Mouse (Mus musculus) hindbrain, embryonic 11.5 days (tissue): ENCODE results near the gene Vstm2a. TPM values are rescaled to one million over a fixed set of nuclear protein-coding genes. Genes with fewer than 3 reads are reported as not detected.

ENCODE experiments used
- ATAC-seq: fragments of 200-750 bp; cut with Nextera tagmentation; 2 replicates; pipeline ENCODE4 v1.8.0; 2017; ENCODE audit warnings: mild to moderate bottlenecking, moderate TSS enrichment, moderate library complexity; ENCODE audit not compliant: low FRiP score
- DNase-seq: peaks from one replicate; pipeline ENCODE4 v3.0.0-alpha.2; 2015; ENCODE audit warnings: low spot score
- H3K27ac ChIP-seq: fragments of 300-500 bp; sonication (generic); 2 replicates; pipeline ENCODE4 v1.5.1; 2014; ENCODE audit warnings: mild to moderate bottlenecking, low read depth, low read length
- H3K27me3 ChIP-seq: fragments of 300-500 bp; sonication (generic); 2 replicates; pipeline ENCODE4 v1.6.1; 2014; ENCODE audit warnings: mild to moderate bottlenecking, low read length, moderate library complexity, mixed read lengths; ENCODE audit not compliant: control insufficient read depth, insufficient read depth
- H3K36me3 ChIP-seq: fragments of 300-500 bp; sonication (generic); 2 replicates; pipeline ENCODE4 v1.6.1; 2014; ENCODE audit warnings: mild to moderate bottlenecking, low read length, moderate library complexity, mixed read lengths; ENCODE audit not compliant: control insufficient read depth, insufficient read depth
- H3K4me1 ChIP-seq: fragments of 300-500 bp; sonication (generic); replicated peaks from 2 replicates; pipeline ENCODE4 v1.6.1; 2014; ENCODE audit warnings: low read length, mixed read lengths; ENCODE audit not compliant: control insufficient read depth, insufficient read depth
- H3K4me2 ChIP-seq: fragments of 300-500 bp; sonication (generic); replicated peaks from 2 replicates; pipeline ENCODE4 v1.6.1; 2014; ENCODE audit warnings: mild to moderate bottlenecking, low read depth, low read length
- H3K4me3 ChIP-seq: fragments of 300-500 bp; sonication (generic); 2 replicates; pipeline ENCODE4 v1.5.1; 2014; ENCODE audit warnings: low read depth, low read length
- H3K9ac ChIP-seq: fragments of 300-500 bp; sonication (generic); 2 replicates; pipeline ENCODE4 v1.6.1; 2014; ENCODE audit warnings: low read depth, low read length
- H3K9me3 ChIP-seq: fragments of 300-500 bp; sonication (generic); 2 replicates; pipeline ENCODE4 v1.6.1; 2016; ENCODE audit warnings: low read length; ENCODE audit not compliant: control insufficient read depth
- WGBS: fragments of 180-500 bp; shearing (Covaris S2); extraction: QIAGEN DNeasy Blood & Tissue Kit; methylation state at CpG from one replicate; pipeline ENCODE4 v1.1.7; 2014; 5-methylcytosine and 5-hydroxymethylcytosine counted together
- polyA plus RNA-seq: library from polyadenylated mRNA; unstranded; fragments of >200 nt; fragmentation: Nextera tagmentation; extraction: Ambion mirVana; gene quantifications from 2 replicates; pipeline ENCODE4 v1.2.1, GENCODE M21; 2014

Vstm2a gene
- 4.3 and 5.5 TPM in 2 replicates for polyA plus RNA-seq

DNA sequence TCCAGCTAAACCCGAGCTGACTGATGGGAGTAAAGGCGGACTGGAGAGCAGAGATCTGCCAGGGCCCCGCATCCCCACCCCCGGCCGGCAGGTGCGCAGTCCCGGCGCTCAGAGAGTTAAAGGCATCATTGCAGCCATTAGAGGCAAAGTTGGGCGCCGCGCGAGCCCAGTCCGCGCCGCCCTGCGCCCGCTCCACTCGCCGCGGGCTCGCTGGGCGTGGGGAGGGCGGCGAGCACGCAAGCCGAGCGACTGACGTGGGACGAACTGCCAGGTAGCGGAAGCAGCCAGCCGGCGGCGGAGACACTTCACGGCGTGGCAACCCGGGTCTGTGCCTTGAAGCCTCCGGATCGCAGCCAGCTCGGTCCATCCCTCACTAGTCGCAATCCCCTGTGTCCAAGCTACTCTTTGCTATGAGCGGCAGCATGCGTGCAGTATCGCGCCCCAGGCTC, at the start of gene Vstm2a:
Gene Vstm2a, plus strand, starts transcription at position 252 of the 449 bp plus-strand sequence.
- WGBS, result 1% methylated on average over 44 of the region's 44 CpGs
- peak within 1 kb of the TSS; percentile 87 for H3K4me2 ChIP-seq
- peak within 1 kb of the TSS; percentile 49 for H3K9ac ChIP-seq
- peak; percentile 81 for ATAC-seq
- H3K27me3 ChIP-seq, result peaks cover 26% of the 10 kb centered on the region
- H3K4me1 ChIP-seq, result no peaks in the 10 kb centered on the region
- H3K36me3 ChIP-seq, result no peaks in the 10 kb centered on the region
- DNase-seq, result peak; percentile 74
- peak within 1 kb of the TSS; percentile 49 for H3K4me3 ChIP-seq
- no peaks in the 10 kb centered on the region for H3K9me3 ChIP-seq
- no peak within 1 kb of the TSS for H3K27ac ChIP-seq

DNA sequence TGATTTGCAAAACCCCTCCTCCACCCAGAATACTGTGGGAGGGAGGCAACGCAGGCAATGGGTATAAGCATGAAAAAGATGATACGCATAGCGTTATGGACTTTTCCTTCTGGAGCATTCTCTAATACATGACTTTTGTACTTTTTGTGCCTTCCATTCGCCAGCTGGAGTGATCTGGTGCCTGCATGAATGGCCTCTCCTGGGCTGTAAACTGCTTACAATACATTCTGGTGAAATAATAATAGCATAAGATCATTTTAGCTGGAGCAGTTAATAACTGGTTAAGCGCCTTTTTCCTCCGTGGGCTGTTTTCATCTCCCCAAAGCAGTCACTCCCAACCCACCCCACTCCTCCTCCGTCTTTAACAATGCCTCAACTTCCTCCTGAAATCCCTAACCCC, 513 bp upstream of the Vstm2a start:
- H3K4me1 ChIP-seq, result no peaks in the 10 kb centered on the region
- peaks cover 26% of the 10 kb centered on the region for H3K27me3 ChIP-seq
- DNase-seq (no peak), ATAC-seq (no peak)
- H3K9ac ChIP-seq, result peak overlapping the region; percentile 49; the same call in 1 of the 2 replicates
- H3K4me3 ChIP-seq, result peak overlapping the region; percentile 49
- H3K9me3 ChIP-seq, result no peaks in the 10 kb centered on the region
- no peak overlapping the region for H3K27ac ChIP-seq
- 29% methylated on average over 7 of the region's 7 CpGs for WGBS
- H3K4me2 ChIP-seq, result peak overlapping the region; percentile 87
- H3K36me3 ChIP-seq, result no peaks in the 10 kb centered on the region

DNA sequence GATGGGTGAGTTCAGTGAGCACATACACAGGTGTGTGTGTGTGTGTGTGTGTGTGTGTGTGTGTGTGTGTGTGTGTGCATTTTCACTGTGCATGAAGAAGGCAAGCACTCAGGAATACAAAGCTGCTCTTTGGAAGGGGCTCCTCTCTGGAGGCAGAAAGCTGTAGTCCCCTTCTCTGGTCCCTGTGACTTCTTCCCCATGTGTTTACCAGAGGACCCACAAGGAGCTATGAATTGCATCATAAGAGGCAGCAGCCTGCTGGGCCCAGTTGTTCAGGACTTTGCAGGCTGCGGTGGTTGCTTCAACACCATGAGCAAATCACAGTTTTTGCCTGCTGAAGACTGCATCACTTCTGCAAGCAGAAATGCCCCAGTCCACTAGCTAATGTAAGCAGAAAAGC, 776 bp downstream of the Vstm2a start:
- 24% methylated on average over 1 of the region's 1 CpGs for WGBS
- ATAC-seq (no peak), DNase-seq (peak; percentile 27)
- no peak overlapping the region for H3K9ac ChIP-seq
- no peaks in the 10 kb centered on the region for H3K9me3 ChIP-seq
- peaks cover 26% of the 10 kb centered on the region for H3K27me3 ChIP-seq
- H3K4me1 ChIP-seq, result no peaks in the 10 kb centered on the region
- no peak overlapping the region for H3K27ac ChIP-seq
- 0 out of 2 replicates have a peak overlapping the region, but pooled peaks have one; percentile 49 for H3K4me3 ChIP-seq
- H3K4me2 ChIP-seq, result no peak overlapping the region
- no peaks in the 10 kb centered on the region for H3K36me3 ChIP-seq

DNA sequence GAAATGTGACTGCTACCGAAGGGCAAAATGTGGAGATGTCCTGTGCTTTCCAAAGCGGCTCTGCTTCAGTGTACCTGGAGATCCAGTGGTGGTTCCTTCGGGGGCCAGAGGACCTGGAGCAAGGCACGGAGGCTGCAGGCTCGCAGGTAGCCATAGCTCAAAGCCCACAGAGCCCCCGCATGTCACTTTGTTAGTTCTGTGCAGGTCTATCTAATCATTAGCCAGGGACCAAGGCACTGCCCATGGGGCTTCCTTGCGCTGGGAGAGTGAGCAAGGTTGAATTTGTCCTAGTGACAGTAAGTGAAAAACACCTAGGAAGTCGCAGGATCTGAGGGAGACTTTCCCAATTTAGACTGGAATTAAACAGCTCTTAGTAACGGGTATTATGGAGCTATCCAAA, 2.4 kb downstream of the Vstm2a start:
- Histone ChIP-seq H3K4me1 (no peaks in the 10 kb centered on the region), H3K27me3 (peaks cover 26% of the 10 kb centered on the region), H3K9me3 (no peaks in the 10 kb centered on the region), H3K4me2 (no peak overlapping the region), H3K4me3 (no peak overlapping the region), H3K36me3 (no peaks in the 10 kb centered on the region), H3K27ac (no peak overlapping the region), H3K9ac (no peak overlapping the region)
- 18% methylated on average over 9 of the region's 9 CpGs for WGBS
- peak; percentile 23 for DNase-seq
- no peak for ATAC-seq

DNA sequence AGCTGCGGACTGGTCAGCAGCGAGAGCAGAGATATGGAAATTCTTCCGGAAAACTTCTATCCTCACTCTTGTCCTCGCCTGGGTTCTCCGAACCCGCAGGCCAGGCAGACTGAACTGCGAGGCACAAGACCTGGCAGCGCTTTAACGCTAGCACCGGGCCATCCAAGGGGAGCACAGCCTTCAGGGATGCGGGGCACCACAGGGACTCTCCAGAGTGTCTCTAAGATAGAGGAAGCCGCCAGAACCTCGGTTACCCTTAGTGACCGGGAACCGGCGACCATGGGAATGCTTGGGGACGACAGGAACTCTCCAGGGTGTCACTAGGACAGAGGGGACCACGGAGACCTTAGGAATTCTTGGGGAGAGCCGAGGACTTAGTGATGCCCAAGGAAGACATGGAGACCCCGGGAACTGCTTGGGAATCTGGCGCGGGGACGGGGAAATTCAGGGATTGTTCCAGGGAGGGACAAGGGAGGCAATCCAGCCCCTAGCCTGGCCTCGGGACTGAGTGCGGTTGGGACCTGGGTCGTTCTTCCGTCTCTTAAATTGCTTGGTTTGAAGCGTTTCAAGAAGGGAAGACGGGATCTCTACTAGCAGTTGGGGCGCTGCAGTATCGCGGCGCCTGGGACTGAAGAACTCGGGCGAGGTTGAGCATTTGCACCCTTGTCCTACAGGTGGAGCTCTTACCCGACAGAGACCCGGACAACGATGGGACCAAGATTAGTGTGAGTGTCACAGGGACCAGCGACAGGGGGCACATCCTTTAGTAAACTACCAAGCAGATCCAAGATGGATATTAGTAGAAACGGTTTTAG, 3.4 kb downstream of the Vstm2a start:
- H3K36me3 ChIP-seq, result no peaks in the 10 kb centered on the region
- DNase-seq (peak; percentile 85), ATAC-seq (peak; percentile 87)
- under 1% methylated on average over 40 of the region's 40 CpGs for WGBS
- H3K4me3 ChIP-seq, result peak overlapping the region; percentile 48
- H3K4me2 ChIP-seq, result peak overlapping the region; percentile 86
- H3K9ac ChIP-seq, result peak overlapping the region; percentile 38; the same call in 1 of the 2 replicates
- peaks cover 26% of the 10 kb centered on the region for H3K27me3 ChIP-seq
- H3K9me3 ChIP-seq, result no peaks in the 10 kb centered on the region
- no peaks in the 10 kb centered on the region for H3K4me1 ChIP-seq
- no peak overlapping the region for H3K27ac ChIP-seq

DNA sequence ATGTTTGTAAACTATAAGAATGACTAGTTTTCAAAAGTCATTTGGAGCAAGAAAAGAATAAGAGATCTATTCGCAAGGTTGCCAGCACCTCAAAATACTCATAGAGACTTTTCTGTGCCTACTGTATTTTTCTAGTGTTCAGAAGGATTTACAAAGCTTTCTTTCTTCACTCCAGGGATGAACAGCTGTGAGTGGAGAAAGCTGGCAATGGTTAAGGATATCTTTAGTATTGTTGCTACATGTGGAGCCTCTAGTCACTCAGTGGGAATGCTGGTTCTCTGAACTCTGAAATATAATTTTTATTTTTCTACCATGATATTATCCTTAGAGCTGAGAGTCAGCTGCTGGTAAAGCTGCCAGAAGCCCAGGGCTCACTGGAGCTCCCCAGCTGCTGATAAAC, 10.9 kb downstream of the Vstm2a start:
- WGBS, result 93% methylated on average over 1 of the region's 1 CpGs
- H3K36me3 ChIP-seq, result no peaks in the 10 kb centered on the region
- H3K27ac ChIP-seq, result no peak overlapping the region

DNA sequence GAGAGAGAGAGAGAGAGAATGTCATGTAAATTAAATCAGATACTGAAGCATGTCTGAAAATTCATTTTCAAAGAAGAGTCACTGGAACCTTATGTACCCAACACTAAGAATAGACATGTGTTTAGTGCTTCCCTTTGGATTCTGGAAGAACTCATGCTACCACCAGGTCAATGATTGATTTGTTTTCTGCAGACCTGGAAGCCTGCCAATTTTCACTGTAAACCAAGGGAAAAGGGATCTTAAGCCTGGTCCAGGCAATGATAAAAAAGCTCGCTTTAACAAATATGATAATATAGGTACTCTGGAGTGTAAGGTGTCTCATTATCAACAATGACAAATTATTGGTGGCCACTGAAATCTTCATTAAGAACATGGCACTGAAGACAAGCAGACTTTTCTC, 32.9 kb downstream of the Vstm2a start:
- Histone ChIP-seq H3K36me3 (no peaks in the 10 kb centered on the region), H3K9me3 (no peaks in the 10 kb centered on the region), H3K27me3 (no peaks in the 10 kb centered on the region), H3K4me3 (no peak overlapping the region), H3K9ac (no peak overlapping the region), H3K4me1 (no peaks in the 10 kb centered on the region), H3K27ac (no peak overlapping the region), H3K4me2 (no peak overlapping the region)
- ATAC-seq, result no peak
- WGBS, result 91% methylated on average over 1 of the region's 1 CpGs
- no peak for DNase-seq

More for the DNA sequence above, 10.9 kb downstream of the Vstm2a start:
- DNase-seq (no peak), ATAC-seq (no peak)
- Histone ChIP-seq H3K4me1 (no peaks in the 10 kb centered on the region), H3K9me3 (no peaks in the 10 kb centered on the region), H3K9ac (no peak overlapping the region), H3K27me3 (no peaks in the 10 kb centered on the region), H3K4me2 (no peak overlapping the region), H3K4me3 (no peak overlapping the region)

DNA sequence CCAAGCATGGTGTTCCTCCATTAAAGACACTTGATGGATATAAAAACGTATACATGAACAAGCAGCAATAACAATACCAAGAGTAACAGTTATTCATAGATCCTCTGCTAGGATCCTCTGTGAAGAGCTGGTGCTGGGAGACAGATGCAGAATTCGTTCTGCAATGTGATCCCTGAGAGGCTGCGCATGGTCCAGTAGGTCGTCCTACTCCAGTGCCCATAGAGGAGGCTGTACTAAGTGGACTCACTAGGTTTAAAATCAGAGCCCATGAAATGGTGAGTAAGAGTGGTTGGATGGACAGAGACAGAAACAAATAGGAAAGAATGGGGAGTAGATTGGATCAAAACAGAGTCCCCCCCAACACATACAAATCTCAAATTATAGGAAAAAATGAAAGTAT, 35.4 kb downstream of the Vstm2a start:
- H3K4me3 ChIP-seq, result no peak overlapping the region
- H3K9ac ChIP-seq, result no peak overlapping the region
- H3K4me1 ChIP-seq, result no peaks in the 10 kb centered on the region
- H3K36me3 ChIP-seq, result no peaks in the 10 kb centered on the region
- no peaks in the 10 kb centered on the region for H3K27me3 ChIP-seq
- ATAC-seq (no peak), DNase-seq (no peak)
- no peak overlapping the region for H3K4me2 ChIP-seq
- no peaks in the 10 kb centered on the region for H3K9me3 ChIP-seq
- no peak overlapping the region for H3K27ac ChIP-seq
- 82% methylated on average over 4 of the region's 4 CpGs for WGBS

DNA sequence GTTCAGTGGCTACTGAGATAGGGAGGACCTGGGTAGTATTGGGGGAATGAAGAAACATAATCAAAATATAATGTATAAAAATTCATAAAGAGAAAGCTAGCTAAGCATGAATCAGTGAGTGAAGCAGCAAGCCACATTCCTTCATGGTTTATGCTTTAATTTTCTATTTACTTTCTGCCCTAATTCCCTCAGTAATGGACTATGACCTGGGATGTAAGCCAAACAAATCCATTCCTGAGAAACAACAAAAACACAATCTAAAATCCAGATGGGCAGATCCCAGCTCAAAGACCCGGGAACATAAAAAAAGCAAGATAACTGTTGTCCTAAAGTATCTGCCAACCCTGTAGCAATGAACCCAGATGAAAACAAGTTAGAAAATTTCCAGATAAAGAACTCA, 39.0 kb downstream of the Vstm2a start:
- H3K4me3 ChIP-seq, result no peak overlapping the region
- H3K4me2 ChIP-seq, result no peak overlapping the region
- H3K4me1 ChIP-seq, result no peaks in the 10 kb centered on the region
- ATAC-seq (no peak), DNase-seq (no peak)
- no peak overlapping the region for H3K9ac ChIP-seq
- no peaks in the 10 kb centered on the region for H3K9me3 ChIP-seq
- 79% methylated on average over 1 of the region's 1 CpGs for WGBS
- H3K27ac ChIP-seq, result no peak overlapping the region
- no peaks in the 10 kb centered on the region for H3K36me3 ChIP-seq
- no peaks in the 10 kb centered on the region for H3K27me3 ChIP-seq
